Mouse (Mus musculus): Measurements from ENCODE around the gene Slc15a3.

GRCm38 (mm10) chr19:10804850-10805660 is 34.5 kb upstream of the Slc15a3 start:
- TF ChIP-seq GATA1 (IDR thresholded peaks at IDR 0.05; ENCODE audit: borderline replicate concordance, low read length) (no peak), FLI1 (IDR thresholded peaks at IDR 0.05; ENCODE audit: low read length) (no peak)
